Mouse (Mus musculus) CD4-positive helper T cell, adult 2 months (primary cell): Measurements from ENCODE around the gene Cd9.
A peak's percentile ranks its signal among the peaks of the same experiment; 100 is the strongest.

Experiments used
- DNase-seq: peaks from one replicate; pipeline ENCODE4 v3.0.0-alpha.2; 2012; ENCODE audit warnings: low read depth, missing footprints, low spot score

Cd9 gene

DNA sequence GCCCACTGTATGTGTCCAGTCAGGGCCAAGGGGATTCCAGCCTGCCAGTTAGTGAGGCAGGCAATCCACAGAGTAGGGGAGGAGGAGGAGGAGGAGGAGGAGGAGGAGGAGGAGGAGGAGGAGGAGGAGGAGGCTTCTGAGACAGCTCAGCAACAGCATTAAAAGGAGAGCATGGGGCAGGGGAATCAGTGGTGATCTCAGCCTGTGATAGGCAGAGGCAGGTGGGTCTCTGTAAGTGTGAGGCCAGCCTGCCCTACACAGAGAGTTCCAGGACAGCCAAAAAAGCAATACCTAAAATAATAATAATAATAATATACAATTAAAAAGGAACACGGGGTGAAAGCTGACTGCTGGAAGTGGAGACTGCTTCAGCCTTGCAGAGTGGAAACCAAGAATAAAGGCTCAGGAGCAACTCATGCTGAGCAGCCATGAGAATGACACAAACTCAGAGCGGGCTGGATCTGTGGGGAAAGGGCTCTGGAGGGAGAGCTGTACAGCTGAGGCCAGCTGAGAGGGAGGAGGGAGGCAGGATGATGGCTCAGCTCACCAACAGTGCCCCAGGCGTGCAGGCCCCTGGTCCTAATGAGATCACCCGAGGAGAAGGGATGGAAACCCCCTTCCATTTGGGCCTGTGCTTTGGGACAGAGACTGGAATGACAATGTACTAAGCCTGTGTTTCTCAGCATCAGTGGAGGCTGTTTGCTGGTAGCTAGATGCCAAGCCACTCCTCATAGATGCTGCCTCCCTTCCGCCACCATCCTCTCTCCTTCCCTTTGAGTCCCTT lies 59.7 kb downstream of the Cd9 start:
- DNase-seq: no peak

DNA sequence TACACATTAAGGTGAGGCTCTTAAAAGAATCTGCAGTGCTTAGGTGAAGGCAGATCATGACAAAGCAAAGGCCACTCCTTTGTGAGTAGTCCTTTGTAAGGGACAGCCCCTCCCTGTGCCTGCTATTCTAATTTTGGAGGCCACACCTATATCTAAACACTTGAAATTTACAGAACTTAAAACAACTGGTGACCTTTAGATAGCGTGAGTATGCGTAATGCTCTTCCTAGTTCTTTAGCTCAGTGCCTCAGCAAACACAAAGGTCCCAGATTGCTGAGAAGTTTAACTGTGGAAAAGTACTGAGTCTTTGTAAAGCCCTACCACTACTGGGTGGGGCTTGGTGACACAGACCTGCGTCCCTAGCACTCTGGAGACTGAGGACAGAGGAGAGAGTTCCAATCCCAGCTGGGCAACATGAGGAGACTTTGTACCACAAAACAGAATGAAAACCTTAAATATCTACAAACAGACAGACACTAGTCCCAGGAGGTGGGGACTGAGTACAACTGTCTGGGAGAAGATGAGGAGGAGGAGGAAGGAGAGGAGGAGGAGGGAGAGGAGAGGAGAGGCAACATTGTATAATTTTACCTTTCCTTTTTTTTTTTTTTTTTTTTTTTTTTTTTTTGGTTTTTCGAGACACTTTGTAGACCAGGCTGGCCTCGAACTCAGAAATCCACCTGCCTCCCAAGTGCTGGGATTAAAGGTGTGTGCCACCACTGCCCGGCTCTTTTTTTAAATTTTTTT lies 60.7 kb downstream of the Cd9 start:
- DNase-seq: peak; percentile 39

DNA sequence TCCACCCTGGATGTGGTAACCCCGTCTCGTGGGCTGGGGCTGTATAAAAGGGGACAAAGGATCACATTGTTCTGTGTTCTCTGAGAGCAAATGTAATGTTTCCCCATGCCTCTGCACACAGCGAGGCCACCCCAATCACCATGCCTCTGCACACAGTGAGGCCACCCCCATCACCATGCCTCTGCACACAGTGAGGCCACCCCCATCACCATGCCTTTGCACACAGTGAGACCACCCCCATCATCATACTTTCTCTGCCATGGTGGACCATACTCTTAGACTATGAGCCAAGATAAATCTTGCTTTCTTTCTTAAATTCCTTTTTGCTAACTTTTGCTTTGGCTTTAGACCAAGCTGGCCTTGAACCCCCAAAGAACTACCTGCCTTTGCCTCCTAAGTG lies 61.3 kb downstream of the Cd9 start:
- DNase-seq: no peak

DNA sequence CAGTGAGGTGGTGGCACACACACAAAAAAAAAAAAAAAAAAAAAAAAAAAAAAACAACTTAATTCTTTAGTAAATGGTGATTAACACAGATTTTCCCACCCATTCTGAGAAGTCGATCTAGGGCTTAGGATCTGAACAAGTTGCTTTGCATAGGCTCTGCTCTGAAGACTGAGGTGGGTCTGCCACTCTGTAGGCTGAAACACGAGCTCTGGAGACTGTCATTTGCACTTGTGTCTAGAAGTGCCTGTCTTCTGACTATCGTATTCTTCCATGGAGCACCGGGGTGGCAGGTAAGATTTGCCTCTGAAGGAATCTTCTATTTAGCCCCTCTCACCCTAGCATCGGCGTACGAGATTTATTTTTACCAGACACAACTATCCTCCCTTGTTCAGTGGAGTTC lies 62.1 kb downstream of the Cd9 start:
- DNase-seq: no peak

DNA sequence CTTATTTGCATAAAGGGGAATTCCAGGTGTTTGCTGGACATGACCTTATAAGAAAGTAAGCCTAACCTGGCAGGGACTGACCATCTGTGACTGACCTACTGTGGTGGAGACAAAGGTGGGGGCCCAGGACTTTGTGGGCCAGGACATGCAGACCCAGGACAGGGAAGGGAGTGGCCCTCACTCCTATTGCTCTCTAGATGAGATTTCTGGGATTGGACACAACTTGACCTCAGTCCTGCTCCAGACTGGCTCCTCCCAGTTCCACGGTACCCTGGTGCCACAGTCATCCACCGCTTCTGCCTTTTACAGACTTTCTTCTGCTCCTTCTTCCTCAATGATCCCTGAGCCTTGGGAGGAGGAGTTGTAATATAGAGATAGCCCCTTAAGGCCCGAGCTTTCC lies 63.6 kb downstream of the Cd9 start:
- no peak for DNase-seq

DNA sequence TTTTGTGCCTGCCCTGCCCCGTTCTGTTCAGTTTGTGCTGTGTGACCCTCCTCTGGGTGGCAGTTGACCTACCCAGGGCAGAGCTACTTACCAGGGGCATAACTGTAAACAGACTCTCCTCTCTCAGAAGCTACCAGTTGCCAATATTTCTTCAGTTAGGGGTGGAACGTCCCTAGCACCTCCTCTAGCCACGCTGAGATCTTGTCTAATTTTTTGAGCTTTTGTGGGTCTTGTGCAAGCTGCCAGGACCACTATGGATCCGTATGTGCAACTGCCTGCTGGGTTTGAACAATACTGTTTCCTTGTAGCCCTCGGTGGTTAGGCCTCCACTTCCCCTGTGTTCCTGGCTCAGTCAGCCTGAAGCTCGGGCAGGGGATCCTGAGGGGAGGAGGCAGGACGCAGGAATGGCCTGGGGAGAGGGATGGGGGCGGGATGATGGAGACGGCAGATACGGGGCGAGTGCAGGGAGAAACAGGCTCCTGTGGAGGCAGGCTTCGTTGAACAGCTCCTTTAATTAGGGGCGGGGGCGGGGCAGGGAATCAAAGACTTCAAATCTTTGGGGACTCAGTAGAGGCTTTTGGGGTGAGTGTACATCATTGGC lies 64.1 kb downstream of the Cd9 start:
- DNase-seq: no peak

DNA sequence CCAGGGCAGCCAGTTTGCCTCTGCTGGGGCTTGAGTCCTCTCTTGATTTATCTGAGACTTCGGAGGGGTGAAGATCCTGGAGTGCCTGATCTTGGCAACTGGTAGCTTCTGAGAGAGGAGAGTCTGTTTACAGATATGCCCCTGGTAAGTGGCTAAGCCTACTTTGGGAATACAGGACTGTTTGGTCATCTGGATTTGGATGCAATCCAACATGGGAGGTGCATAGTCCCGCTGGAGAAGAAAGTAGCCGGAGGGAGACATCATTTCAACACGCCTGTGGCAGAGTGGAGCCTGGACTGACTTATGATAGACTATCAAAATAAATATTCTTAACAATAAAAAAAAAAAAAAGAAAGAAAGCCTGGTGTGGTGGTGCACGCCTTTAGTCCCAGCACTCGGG lies 64.8 kb downstream of the Cd9 start:
- no peak for DNase-seq

DNA sequence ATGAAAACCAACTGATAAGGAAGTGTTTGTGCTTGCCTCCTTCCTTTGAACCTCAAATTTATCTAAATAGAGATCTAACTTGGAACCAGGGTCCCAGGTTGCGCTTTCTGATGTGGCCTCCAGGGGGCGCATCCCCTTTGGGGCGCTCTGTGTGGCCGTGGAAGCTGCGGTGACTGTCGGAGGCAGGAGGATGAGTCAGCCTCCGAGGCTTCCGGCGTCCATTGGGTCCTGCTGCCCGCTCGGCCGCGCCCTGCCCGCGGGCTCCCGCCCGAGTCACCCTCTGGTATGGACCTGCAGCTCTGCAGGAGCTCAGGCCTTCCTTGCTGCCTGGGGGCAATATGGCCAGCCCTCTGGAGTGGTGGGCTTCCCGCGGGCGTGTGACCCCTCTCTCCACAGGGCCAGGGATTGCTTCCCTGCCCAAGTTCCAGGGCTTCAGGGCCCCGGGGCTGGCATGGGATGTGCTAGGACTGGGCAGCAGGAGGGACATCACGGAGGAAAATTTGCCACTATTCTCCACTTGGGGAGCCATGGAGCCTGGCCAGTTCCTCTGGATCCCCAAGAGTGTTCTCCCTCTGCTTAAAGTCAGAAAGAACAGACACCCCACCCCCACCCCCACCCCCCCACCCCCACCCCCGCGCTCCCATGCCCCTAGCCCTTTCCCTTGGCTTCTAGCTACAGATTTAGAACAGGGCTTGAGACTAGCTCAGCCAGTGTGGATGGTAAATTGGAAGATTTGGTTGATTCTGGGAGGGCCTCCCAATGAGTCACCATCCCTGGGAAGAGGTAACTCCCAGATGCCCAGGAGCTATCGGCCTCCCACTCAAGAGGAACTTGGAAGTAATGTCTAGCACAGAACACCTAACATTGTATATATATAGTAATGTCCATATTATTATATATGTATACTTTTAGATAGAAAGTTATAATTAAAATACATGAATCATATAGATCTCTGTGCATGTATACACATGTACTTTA lies 67.9 kb downstream of the Cd9 start:
- peak; percentile 87 for DNase-seq

DNA sequence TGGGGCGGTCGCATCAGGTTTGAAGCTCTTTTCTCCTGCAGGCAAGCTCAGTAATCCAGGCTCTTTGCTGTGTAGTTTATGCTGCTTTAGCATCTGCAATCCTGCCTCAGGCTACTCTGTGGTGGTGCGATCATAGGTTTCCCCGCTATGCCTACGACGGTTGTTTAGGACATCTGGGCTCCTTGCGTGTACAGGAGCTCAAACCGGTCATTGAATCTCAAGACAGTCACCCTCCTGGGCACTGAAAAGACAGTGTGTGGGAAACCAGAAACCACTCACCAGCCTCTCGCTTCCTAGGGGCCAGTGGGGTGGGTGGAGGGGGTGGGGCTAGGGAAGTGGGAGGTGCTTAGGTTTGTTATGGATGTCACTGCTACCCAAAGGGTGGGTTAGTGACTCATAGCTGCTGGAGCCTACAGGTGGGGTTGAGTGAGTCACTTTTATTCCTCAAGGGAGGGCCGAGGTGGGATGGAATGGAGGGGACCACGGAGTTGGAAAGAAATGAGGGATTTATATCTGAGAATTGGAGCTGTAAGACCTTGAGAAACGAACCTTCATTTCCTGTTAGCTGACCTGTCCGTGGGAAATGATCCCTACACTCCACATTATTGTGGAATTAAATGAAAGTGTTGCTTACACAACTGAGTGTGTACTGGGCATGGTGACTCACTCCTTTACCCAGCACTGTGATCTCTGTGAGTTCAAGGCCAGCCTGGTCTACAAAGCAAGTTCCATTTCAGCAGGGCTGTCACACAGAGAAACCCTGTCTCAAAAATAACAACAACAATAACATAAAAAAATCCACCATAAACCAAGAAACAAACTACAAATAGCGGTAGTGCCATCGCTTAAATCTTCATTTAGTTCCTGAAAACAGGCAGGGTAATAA lies 69.1 kb downstream of the Cd9 start:
- peak; percentile 71 for DNase-seq

DNA sequence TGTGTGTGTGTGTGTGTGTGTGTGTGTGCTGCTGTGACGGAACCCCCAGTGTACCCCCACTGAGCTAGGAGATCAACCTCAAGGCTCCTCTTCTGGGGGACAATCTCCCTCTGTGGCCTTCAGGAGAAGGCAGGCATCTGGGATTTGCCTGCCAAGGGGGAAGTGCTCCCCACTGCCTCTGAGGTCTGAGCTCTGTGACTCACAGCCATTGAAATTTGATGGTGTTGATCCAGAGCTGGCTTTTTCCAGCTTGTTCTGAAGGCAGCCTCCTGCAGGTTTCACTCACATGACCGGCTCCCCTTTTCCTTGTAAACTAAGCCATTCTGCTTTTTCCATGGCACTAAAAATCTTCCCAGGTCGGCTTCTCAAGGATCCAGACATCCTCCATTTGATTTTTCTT lies 70.4 kb downstream of the Cd9 start:
- no peak for DNase-seq

DNA sequence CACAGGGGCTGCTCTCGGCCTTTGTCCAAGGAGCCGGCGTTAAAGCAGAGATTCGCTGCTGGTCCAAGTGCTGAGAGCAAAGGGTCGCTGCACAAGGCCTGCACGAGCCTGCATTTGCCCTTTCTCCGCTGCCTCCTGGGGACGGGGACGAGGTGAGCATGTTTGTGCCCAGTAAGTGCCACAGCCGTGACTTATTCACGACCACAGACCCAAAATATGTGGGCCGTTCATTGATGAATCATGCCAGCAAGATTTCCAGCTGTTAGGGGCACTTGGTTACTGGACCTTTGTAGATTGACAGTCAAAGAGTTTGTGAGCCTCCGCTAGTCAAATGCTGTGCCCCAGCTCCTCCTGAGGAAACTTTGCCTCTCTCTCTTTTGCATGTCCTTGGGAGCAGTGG lies 71.1 kb downstream of the Cd9 start:
- no peak for DNase-seq

DNA sequence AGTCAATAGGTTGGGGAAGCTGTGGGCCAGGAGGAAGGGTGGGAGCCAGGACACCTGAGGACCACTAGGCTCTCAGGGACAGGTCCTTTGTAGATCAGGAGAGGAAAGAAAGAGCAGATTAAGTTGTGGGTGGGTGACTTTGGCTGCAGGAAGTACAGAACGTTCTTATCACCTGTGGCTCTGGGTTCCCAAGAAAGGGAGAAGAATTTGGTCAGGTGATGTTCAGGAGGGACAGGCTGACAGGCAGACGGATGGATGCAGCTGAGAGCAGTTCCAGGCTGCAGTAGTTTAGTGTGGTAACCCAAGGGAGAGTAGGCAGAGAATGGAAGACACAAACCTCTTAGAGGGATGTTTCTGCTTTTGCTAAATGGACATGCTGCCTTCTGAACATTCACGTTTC lies 71.5 kb downstream of the Cd9 start:
- DNase-seq: no peak

DNA sequence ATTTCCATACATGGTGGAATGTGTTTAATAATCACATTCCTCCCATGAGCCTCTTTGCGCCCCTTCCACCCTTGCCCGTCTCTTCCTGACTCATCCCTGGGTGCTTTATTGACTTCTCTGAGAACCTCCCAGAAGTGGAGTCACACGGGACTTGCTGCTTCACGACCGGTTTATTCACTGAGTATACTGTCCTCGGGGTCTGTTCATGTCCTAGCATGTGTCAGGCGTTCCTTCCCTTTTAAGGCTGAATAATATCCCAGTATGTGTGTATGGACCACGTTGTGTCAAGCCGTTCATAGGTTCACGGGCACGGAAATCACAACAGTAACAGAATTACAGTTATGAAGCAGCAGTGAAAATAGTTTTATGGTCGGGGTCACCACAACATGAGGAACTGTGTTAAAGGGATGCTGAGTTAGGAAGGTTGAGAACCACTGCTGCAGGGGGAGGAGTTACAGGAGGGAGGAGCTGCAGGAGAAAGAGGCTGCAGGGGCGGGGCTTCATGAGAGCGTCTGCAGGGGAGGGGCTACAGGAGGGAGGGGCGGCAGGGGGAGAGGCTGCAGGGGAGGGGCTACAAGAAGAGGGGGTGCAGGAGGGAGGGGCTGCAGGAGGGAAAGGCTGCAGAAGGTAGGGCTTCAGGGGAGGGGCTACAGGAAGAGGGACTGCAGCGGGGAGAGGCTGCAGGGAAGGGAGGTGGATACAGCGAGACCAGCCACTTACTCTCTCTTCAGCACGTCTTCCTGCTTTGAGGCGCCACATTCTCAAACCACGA lies 72.4 kb downstream of the Cd9 start:
- DNase-seq: peak; percentile 89

DNA sequence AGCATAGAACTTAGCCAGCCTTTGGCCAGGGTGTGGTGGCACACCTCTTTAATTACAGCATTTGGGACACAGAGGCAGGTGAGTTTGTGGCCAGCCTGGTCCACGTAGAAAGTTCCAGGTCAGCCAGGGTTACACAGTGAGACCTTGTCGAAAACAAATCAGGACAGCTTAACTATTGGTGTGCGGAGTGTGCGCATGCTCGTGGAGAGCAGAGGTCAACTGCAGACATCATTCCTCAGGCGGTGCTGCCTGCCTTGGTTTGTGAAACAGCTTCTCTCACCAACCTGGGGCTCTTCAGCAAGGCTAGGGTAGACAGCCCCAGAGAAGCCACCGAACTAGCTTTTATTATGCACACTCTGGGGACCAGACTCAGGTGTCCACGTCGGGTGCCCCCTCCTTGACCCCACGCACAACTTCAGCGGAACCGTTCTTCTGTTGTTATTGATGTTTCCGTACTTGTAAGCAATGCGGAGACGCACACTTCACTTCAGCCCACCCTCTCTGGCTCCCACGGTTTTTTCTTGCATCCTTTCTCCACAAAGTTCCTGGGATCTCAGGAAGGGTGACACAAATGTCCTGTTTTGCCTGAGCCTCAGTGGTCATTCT lies 74.0 kb downstream of the Cd9 start:
- no peak for DNase-seq

DNA sequence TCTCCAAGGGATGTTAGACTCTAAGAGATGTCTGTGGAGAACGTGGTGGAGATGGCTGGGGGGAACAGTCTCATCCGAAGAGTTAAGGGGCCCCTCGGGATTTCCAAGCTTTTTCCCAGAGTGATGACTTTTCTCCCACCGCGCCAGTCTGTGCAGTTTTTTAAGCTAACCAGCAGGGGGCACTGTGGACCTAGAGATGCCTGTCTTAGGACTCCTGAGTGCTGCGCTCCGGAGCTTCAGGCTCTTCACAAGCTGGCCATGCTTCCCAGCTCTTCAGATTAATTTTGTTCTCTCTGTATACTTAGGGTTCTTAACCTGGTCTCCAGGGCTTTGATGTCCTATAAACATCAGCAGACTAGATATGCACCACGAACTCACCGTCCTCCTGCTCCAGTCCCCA lies 75.8 kb downstream of the Cd9 start:
- DNase-seq: peak; percentile 76

DNA sequence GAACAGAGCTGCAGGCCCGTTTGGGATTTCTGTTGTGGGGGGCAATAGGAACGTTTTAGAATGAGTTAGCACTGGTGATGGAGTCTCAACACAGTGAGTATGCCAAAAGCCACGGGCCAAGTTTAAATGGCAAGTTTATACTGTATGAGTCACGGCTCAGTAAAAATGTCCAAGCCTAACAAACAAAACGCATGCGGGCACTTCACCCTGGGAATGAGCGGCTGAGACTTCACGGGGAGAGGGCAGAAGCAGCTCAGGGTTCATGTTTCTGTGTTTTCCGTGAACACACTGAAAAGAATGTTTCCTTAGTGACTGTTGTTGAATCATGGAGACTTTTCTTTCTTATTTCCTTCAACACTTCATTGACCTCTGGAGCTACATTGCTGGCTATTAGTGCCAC lies 81.3 kb downstream of the Cd9 start:
- no peak for DNase-seq

DNA sequence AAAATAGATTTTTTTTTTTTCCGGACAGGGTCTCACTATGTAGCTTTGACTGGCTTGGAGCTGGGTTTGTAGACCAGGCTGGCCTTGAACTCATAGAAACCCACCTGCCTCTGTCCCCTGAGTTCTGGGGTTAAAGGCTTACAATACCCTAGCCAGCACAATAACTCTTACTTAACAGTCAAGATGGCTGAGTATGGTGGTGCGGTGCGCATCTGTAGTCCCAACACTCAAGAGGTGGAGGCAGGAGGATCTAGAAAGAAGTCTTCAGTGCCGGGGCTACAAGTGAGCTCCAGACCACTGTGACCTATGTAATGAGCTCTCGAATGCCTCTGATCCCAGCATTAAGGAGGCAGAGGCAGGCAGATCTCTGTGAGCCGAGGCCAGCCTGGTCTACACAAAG lies 82.9 kb downstream of the Cd9 start:
- no peak for DNase-seq

DNA sequence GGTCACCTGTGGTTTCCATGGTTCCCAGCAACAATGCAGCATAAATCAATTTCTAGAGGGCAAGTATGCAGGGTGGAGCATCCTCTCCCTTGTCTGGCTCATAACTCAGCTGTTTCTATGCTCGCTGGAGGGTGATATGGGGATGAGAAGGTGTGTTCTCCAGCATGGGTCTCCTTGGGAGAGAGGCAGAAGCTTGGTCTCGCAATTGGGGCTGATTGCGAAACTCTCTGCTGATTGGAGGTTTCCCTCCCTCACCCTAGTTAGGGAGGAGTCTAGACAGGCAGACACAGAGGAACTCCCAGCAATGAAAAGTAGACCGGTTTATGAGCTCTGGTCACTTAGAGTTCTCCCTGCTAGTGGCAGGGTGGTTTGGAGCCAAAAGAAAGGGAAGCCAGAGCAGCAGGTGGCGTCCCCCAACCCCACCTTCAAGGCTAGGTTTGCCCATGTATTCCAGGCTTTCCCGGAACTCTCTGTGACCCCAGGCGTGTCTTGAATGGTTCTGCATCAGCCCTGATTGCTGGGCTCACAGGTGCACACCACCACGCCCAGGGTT lies 83.5 kb downstream of the Cd9 start:
- DNase-seq: no peak

DNA sequence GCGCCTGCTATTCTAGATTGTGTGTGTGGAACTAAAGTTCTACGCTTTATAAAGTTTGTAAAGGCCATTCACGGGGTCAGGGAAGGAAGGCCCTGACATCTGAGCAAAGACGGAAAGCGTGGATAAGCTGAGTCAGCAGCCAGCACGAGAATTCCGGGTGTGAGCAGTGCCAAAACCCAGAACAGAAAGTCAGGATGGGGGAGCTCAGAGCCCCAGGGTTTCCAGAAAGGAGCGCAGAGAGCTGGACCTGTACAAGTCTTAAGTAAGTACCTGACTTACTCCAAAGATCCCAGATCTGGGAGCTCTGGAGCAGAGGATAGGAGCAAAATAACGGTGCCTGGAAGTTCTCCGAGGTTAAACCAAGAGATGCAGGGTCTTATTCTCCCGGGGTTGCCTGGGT lies 84.0 kb downstream of the Cd9 start:
- DNase-seq: no peak
